Mouse (Mus musculus): ENCODE measurements around the gene Mad2l1bp. TPM values are rescaled to one million over a fixed set of nuclear protein-coding genes. Genes with fewer than 3 reads are reported as not detected.

Mad2l1bp gene
- total and polyA plus RNA-seq, 3 experiments = 9.7 to 19.3 (median 16.3) TPM

DNA sequence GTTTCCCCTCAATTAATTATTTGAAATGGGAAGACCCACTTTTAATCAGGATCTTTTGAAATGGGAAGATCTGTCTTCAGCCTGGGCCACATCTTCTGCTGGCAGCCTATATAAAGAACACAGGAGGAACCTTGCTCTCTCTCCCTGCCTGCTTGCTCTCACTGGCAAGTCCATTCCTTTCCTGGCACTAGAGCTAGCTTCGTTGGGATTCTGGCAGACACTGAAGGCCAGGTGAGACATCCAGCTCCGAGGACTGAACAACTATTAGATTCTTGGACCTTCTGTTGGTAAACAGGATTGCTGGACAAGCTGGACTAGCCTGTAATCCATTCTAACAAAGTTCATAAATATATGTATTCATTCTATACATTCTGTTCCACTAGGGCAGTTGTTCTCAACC, 35.5 kb upstream of the Mad2l1bp start:
- Histone ChIP-seq H3K79me2 (replicated peaks; ENCODE audit: control insufficient read depth, extremely low read depth, insufficient read depth, poor library complexity, severe bottlenecking) (no peaks in the 10 kb centered on the region), H3K36me3 (replicated peaks in 1 of 2; ENCODE audit: control insufficient read depth in 1 of 2, insufficient read depth in 1 of 2, low read length in 1 of 2) (peaks cover 61 to 85% of the 10 kb centered on the region in 2 experiments), H3K27ac (ENCODE audit: insufficient read depth, low read depth) (no peak overlapping the region), H3K4me2 (ENCODE audit: insufficient read depth, low read depth, poor library complexity, severe bottlenecking) (no peak overlapping the region), H3K27me3 (replicated peaks) (no peaks in the 10 kb centered on the region), H3K9ac (ENCODE audit: insufficient read depth, low read depth) (no peak overlapping the region), H3K9me3 (replicated peaks; ENCODE audit: low read length) (no peaks in the 10 kb centered on the region), H3K4me3 (replicated peaks in 1 of 3; ENCODE audit: low read depth in 2 of 3, low read length in 2 of 3, poor library complexity in 1 of 3) (no peak overlapping the region), H3K4me1 (ENCODE audit: control insufficient read depth in 1 of 2, insufficient read depth in 2 of 2) (no peaks in the 10 kb centered on the region)
- TF ChIP-seq CHD2 (IDR thresholded peaks at IDR 0.05; ENCODE audit: low read length) (no peak), MEF2A (IDR thresholded peaks at IDR 0.05; ENCODE audit: borderline replicate concordance, low read depth, low read length) (no peak), CTCF (conservative IDR thresholded peaks at IDR 0.05 in 1 of 2, IDR thresholded peaks at IDR 0.05 in 1 of 2; ENCODE audit: low read depth in 2 of 2, low read length in 2 of 2) (no peak), SIN3A (IDR thresholded peaks at IDR 0.05; ENCODE audit: low read length) (no peak), TBP (conservative IDR thresholded peaks at IDR 0.05; ENCODE audit: low read depth, low read length) (no peak), TCF12 (IDR thresholded peaks at IDR 0.05; ENCODE audit: low read depth, low read length) (no peak)
- in situ Hi-C loops (cut with MboI; ENCODE audit: low pct_ligation_motif_present, low pct_unique_long_range_greater_than_20kb, low sequenced_read_pairs) = no loop called here
- dilution Hi-C loops (cut with MboI; ENCODE audit: extremely low pct_ligation_motif_present, extremely low pct_unique_long_range_greater_than_20kb, low sequenced_read_pairs) = no loop called here
- DNase-seq (ENCODE audit: extremely low read depth) = no peak

DNA sequence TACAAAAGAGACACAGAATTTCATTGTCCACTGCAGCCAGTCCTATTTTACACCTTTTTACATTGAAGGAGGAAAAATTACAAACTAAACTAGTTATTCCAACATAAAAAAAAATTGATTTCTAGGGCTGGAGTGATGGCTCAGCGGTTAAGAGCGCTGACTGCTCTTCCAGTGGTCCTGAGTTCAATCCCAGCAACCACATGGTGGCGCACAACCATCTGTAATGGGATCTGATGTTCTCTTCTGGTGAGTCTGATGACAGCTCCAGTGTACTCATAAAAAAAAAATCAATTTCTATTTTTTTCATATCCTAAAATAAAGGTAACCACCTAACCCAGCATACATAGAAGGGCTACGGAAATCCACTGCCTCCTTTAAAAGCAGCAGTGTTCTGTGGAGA, 28.9 kb upstream of the Mad2l1bp start:
- Histone ChIP-seq H3K79me2 (replicated peaks; ENCODE audit: control insufficient read depth, extremely low read depth, insufficient read depth, poor library complexity, severe bottlenecking) (no peaks in the 10 kb centered on the region), H3K4me1 (ENCODE audit: control insufficient read depth in 1 of 2, insufficient read depth in 2 of 2) (no peaks in the 10 kb centered on the region), H3K4me3 (replicated peaks in 1 of 3; ENCODE audit: low read depth in 2 of 3, low read length in 2 of 3, poor library complexity in 1 of 3) (no peak overlapping the region), H3K36me3 (replicated peaks in 1 of 2; ENCODE audit: control insufficient read depth in 1 of 2, insufficient read depth in 1 of 2, low read length in 1 of 2) (peaks cover 63 to 89% of the 10 kb centered on the region in 2 experiments), H3K27me3 (replicated peaks) (no peaks in the 10 kb centered on the region), H3K4me2 (ENCODE audit: insufficient read depth, low read depth, poor library complexity, severe bottlenecking) (no peak overlapping the region), H3K27ac (ENCODE audit: insufficient read depth, low read depth) (no peak overlapping the region), H3K9ac (ENCODE audit: insufficient read depth, low read depth) (no peak overlapping the region), H3K9me3 (replicated peaks; ENCODE audit: low read length) (no peaks in the 10 kb centered on the region)
- DNase-seq (ENCODE audit: extremely low read depth) = no peak
- dilution Hi-C loops (cut with MboI; ENCODE audit: extremely low pct_ligation_motif_present, extremely low pct_unique_long_range_greater_than_20kb, low sequenced_read_pairs) = no loop called here
- in situ Hi-C loops (cut with MboI; ENCODE audit: low pct_ligation_motif_present, low pct_unique_long_range_greater_than_20kb, low sequenced_read_pairs) = no loop called here
- no peak for TF ChIP-seq MEF2A (IDR thresholded peaks at IDR 0.05; ENCODE audit: borderline replicate concordance, low read depth, low read length)
- peak in 1 of 2 experiments; percentile 40; a peak in 2 of 4 replicates for TF ChIP-seq CTCF (conservative IDR thresholded peaks at IDR 0.05 in 1 of 2, IDR thresholded peaks at IDR 0.05 in 1 of 2; ENCODE audit: low read depth in 2 of 2, low read length in 2 of 2)
- TF ChIP-seq CHD1 (IDR thresholded peaks at IDR 0.05; ENCODE audit: low read depth, low read length) = no peak
- TF ChIP-seq MXI1 (IDR thresholded peaks at IDR 0.05; ENCODE audit: low read depth, low read length) = no peak
- peak; percentile 22 for TF ChIP-seq RAD21 (IDR thresholded peaks at IDR 0.05; ENCODE audit: low read depth, low read length)

DNA sequence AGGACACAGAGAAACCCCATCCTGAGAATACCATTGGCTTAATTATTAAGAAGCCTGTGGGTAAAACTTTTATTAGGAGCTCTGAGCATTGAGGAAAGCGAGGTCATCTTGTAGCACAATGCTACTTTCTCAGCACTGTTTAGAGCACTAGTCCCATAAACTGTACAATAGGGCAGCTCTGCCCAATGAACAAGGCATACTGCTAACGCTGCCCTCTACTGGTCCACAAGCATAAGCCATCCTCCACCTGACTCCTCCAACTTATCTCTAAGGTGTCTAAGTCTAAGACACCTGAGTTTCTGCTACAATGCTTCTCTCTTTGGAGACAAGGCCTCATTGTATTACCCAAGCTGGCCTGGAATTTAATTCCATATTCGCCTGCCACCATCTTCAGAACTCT, 17.2 kb upstream of the Mad2l1bp start:
- H3K4me2 ChIP-seq (ENCODE audit: insufficient read depth, low read depth, poor library complexity, severe bottlenecking) = no peak overlapping the region
- DNase-seq (ENCODE audit: extremely low read depth) = peak; percentile 55
- H3K4me3 ChIP-seq (replicated peaks in 1 of 3; ENCODE audit: low read depth in 2 of 3, low read length in 2 of 3, poor library complexity in 1 of 3) = no peak overlapping the region
- H3K9me3 ChIP-seq (replicated peaks; ENCODE audit: low read length) = no peaks in the 10 kb centered on the region
- H3K27ac ChIP-seq (ENCODE audit: insufficient read depth, low read depth) = no peak overlapping the region
- H3K79me2 ChIP-seq (replicated peaks; ENCODE audit: control insufficient read depth, extremely low read depth, insufficient read depth, poor library complexity, severe bottlenecking) = no peaks in the 10 kb centered on the region
- no peak for TF ChIP-seq MYC (IDR thresholded peaks at IDR 0.05; ENCODE audit: low read depth, low read length)
- TF ChIP-seq KAT2A (IDR thresholded peaks at IDR 0.05; ENCODE audit: insufficient replicate concordance, low read length) = no peak
- peak; percentile 53 for TF ChIP-seq SMC3 (IDR thresholded peaks at IDR 0.05; ENCODE audit: low read depth, low read length)
- TF ChIP-seq BHLHE40 (IDR thresholded peaks at IDR 0.05; ENCODE audit: low read depth, low read length) = no peak
- no peak for TF ChIP-seq JUND (conservative IDR thresholded peaks at IDR 0.05; ENCODE audit: low read depth, low read length)
- TF ChIP-seq RAD21 (IDR thresholded peaks at IDR 0.05; ENCODE audit: low read depth, low read length) = peak; percentile 43
- TF ChIP-seq JUN (IDR thresholded peaks at IDR 0.05; ENCODE audit: insufficient read depth, low read depth, low read length) = no peak
- TF ChIP-seq ETS1 (conservative IDR thresholded peaks at IDR 0.05; ENCODE audit: low read depth, low read length) = no peak
- no peak for TF ChIP-seq ZKSCAN1 (IDR thresholded peaks at IDR 0.05; ENCODE audit: borderline replicate concordance, low read depth, low read length)
- no peak for TF ChIP-seq USF1 (IDR thresholded peaks at IDR 0.05; ENCODE audit: low read depth, low read length)
- no peak for TF ChIP-seq IRF4 (IDR thresholded peaks at IDR 0.05; ENCODE audit: low read depth, low read length)
- TF ChIP-seq POLR2A (IDR thresholded peaks at IDR 0.05; ENCODE audit: low read depth, low read length) = no peak
- no peak for TF ChIP-seq MEF2A (IDR thresholded peaks at IDR 0.05; ENCODE audit: borderline replicate concordance, low read depth, low read length)
- TF ChIP-seq MXI1 (IDR thresholded peaks at IDR 0.05; ENCODE audit: low read depth, low read length) = no peak
- TF ChIP-seq RCOR1 (conservative IDR thresholded peaks at IDR 0.05; ENCODE audit: low read depth, low read length) = no peak
- TF ChIP-seq CTCF (conservative IDR thresholded peaks at IDR 0.05 in 1 of 2, IDR thresholded peaks at IDR 0.05 in 1 of 2; ENCODE audit: low read depth in 2 of 2, low read length in 2 of 2) = peak; percentile 69 to 77
- no peak for TF ChIP-seq E2F4 (IDR thresholded peaks at IDR 0.05; ENCODE audit: insufficient replicate concordance, low read depth, low read length)
- no peak for TF ChIP-seq MAZ (IDR thresholded peaks at IDR 0.05; ENCODE audit: low read depth, low read length)
- no peak for TF ChIP-seq CHD2 (IDR thresholded peaks at IDR 0.05; ENCODE audit: low read length)
- TF ChIP-seq ELF1 (IDR thresholded peaks at IDR 0.05; ENCODE audit: low read depth, low read length) = no peak
- TF ChIP-seq TBP (conservative IDR thresholded peaks at IDR 0.05; ENCODE audit: low read depth, low read length) = no peak
- no peak for TF ChIP-seq HCFC1 (IDR thresholded peaks at IDR 0.05; ENCODE audit: low read depth, low read length)
- in situ Hi-C loops (cut with MboI; ENCODE audit: low pct_ligation_motif_present, low pct_unique_long_range_greater_than_20kb, low sequenced_read_pairs) (no loop called here), dilution Hi-C loops (cut with MboI; ENCODE audit: extremely low pct_ligation_motif_present, extremely low pct_unique_long_range_greater_than_20kb, low sequenced_read_pairs) (no loop called here)
- H3K4me1 ChIP-seq (ENCODE audit: control insufficient read depth in 1 of 2, insufficient read depth in 2 of 2) = peaks cover 0 to 7% of the 10 kb centered on the region in 2 experiments; a peak in 1 of 4 replicates
- H3K27me3 ChIP-seq (replicated peaks) = no peaks in the 10 kb centered on the region
- H3K36me3 ChIP-seq (replicated peaks in 1 of 2; ENCODE audit: control insufficient read depth in 1 of 2, insufficient read depth in 1 of 2, low read length in 1 of 2) = peaks cover 70 to 85% of the 10 kb centered on the region in 2 experiments
- H3K9ac ChIP-seq (ENCODE audit: insufficient read depth, low read depth) = no peak overlapping the region

Data from CH12.LX (cell line).